Mouse (Mus musculus): Measurements from ENCODE around the gene AC124108.1. TPM values are rescaled to one million over a fixed set of nuclear protein-coding genes. Genes with fewer than 3 reads are reported as not detected.

Gene AC124108.1
- polyA plus RNA-seq, 1 experiment from 2014 or later, result 0.02 TPM

DNA sequence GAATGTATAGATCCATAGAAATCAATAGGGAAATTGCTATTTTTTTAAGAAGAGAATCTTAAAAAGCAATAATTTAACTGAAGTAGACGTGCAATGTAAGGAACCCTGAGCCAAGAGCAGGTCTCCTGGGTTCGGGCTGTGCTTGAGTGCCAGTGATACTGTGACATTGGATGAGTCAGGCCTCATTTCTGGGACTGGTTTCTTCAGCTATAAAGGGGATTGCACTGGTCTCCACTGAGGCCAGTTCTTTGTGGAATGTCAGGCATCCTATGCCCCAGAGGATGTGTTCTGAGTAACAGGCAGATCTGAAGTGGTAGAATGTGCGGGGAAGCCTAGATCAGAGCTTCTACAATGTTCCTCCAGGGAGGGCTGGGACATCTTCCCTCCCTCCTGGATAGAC is 15.6 kb downstream of the AC124108.1 start:
- ATAC-seq (ENCODE audit: low FRiP score, low TSS enrichment), result no peak
- DNase-seq (ENCODE audit: low spot score), result no peak
- Histone ChIP-seq H3K27ac (replicated peaks) (no peak overlapping the region), H3K4me1 (replicated peaks; ENCODE audit: control insufficient read depth, insufficient read depth) (0 out of 2 replicates have a peak, but pooled peaks cover 1% of the 10 kb centered on the region), H3K4me3 (ENCODE audit: low read depth, low read length) (no peak overlapping the region), H3K4me2 (replicated peaks; ENCODE audit: low read depth) (no peak overlapping the region), H3K36me3 (ENCODE audit: control insufficient read depth, insufficient read depth, low read length) (no peaks in the 10 kb centered on the region), H3K9ac (ENCODE audit: low read length) (no peak overlapping the region), H3K27me3 (ENCODE audit: control insufficient read depth, insufficient read depth, low read length) (no peaks in the 10 kb centered on the region), H3K9me3 (ENCODE audit: control insufficient read depth, low read length) (no peaks in the 10 kb centered on the region)
- no peak for TF ChIP-seq CTCF (IDR thresholded peaks at IDR 0.05; ENCODE audit: low read depth)
- no peak for TF ChIP-seq EP300 (optimal IDR thresholded peaks at IDR 0.05)
- WGBS, result 83% methylated on average over 3 of the region's 3 CpGs

DNA sequence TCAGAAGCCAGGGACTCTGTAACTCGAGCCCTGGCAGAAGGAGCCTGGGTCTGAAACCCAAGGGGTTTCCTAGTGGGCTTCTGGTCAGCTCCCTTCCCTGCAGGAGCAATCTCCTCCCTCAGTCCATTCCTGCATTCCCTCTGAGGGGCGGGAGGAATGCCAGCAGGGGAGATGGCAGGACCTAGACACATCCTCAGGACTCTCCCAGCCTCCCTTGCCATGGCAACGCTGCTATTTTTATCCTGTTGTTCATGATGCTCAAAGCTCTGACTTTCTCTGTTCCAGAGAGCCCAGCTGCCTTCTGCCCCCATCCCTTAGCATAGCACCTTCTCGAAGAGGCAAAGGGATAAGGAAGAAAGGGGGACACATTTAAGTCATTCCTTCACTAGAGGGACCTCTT is 16.9 kb downstream of the AC124108.1 start:
- TF ChIP-seq EP300 (optimal IDR thresholded peaks at IDR 0.05), result no peak
- no peak for TF ChIP-seq CTCF (IDR thresholded peaks at IDR 0.05; ENCODE audit: low read depth)
- H3K36me3 ChIP-seq (ENCODE audit: control insufficient read depth, insufficient read depth, low read length), result no peaks in the 10 kb centered on the region
- H3K27me3 ChIP-seq (ENCODE audit: control insufficient read depth, insufficient read depth, low read length), result no peaks in the 10 kb centered on the region
- 29% methylated on average over 4 of the region's 4 CpGs for WGBS
- no peak overlapping the region for H3K9ac ChIP-seq (ENCODE audit: low read length)
- no peak for ATAC-seq (ENCODE audit: low FRiP score, low TSS enrichment)
- H3K4me2 ChIP-seq (replicated peaks; ENCODE audit: low read depth), result no peak overlapping the region
- H3K4me3 ChIP-seq (ENCODE audit: low read depth, low read length), result no peak overlapping the region
- no peaks in the 10 kb centered on the region for H3K9me3 ChIP-seq (ENCODE audit: control insufficient read depth, low read length)
- DNase-seq (ENCODE audit: low spot score), result no peak
- H3K4me1 ChIP-seq (replicated peaks; ENCODE audit: control insufficient read depth, insufficient read depth), result peaks cover 5% of the 10 kb centered on the region; the same call in 1 of the 2 replicates
- H3K27ac ChIP-seq (replicated peaks), result no peak overlapping the region

- Histone ChIP-seq H3K27ac (replicated peaks) (no peak overlapping the region), H3K4me1 (replicated peaks; ENCODE audit: control insufficient read depth, insufficient read depth) (peaks cover 5% of the 10 kb centered on the region; the same call in 1 of the 2 replicates), H3K9ac (ENCODE audit: low read length) (no peak overlapping the region), H3K4me2 (replicated peaks; ENCODE audit: low read depth) (no peak overlapping the region), H3K9me3 (ENCODE audit: control insufficient read depth, low read length) (no peaks in the 10 kb centered on the region), H3K4me3 (ENCODE audit: low read depth, low read length) (no peak overlapping the region), H3K36me3 (ENCODE audit: control insufficient read depth, insufficient read depth, low read length) (no peaks in the 10 kb centered on the region), H3K27me3 (ENCODE audit: control insufficient read depth, insufficient read depth, low read length) (no peaks in the 10 kb centered on the region)
- WGBS, result 76% methylated on average over 10 of the region's 10 CpGs
- ATAC-seq (ENCODE audit: low FRiP score, low TSS enrichment) (no peak), DNase-seq (ENCODE audit: low spot score) (no peak)
- no peak for TF ChIP-seq EP300 (optimal IDR thresholded peaks at IDR 0.05)
- no peak for TF ChIP-seq CTCF (IDR thresholded peaks at IDR 0.05; ENCODE audit: low read depth)
These were observed 18.1 kb downstream of the AC124108.1 start for GRCm38 (mm10) chr1:132209400-132209799.

DNA sequence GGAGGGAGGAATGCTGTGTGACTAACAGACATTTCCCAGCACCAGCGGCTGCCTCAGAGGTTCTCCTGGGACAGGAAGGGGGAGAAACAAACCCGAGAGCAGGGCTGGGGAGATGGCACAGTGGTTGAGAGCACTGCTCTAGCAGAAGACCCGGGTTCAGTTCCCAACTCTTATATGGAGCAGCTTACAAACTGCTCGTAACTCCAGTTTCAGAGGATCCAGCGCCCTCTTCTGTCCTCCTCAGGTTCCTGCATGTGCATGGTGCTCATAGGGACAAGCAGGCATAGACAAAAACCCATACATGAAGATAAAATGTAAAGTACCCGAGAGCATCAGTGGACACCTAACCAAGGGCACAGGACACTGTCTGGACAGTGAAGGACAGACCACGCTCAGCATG is 19.7 kb downstream of the AC124108.1 start:
- Histone ChIP-seq H3K36me3 (ENCODE audit: control insufficient read depth, insufficient read depth, low read length) (no peaks in the 10 kb centered on the region), H3K27ac (replicated peaks) (no peak overlapping the region), H3K9me3 (ENCODE audit: control insufficient read depth, low read length) (no peaks in the 10 kb centered on the region), H3K27me3 (ENCODE audit: control insufficient read depth, insufficient read depth, low read length) (no peaks in the 10 kb centered on the region), H3K4me2 (replicated peaks; ENCODE audit: low read depth) (no peak overlapping the region), H3K4me3 (ENCODE audit: low read depth, low read length) (no peak overlapping the region), H3K9ac (ENCODE audit: low read length) (no peak overlapping the region), H3K4me1 (replicated peaks; ENCODE audit: control insufficient read depth, insufficient read depth) (peaks cover 5% of the 10 kb centered on the region; the same call in 1 of the 2 replicates)
- DNase-seq (ENCODE audit: low spot score) (peak; percentile 42), ATAC-seq (ENCODE audit: low FRiP score, low TSS enrichment) (no peak)
- TF ChIP-seq CTCF (IDR thresholded peaks at IDR 0.05; ENCODE audit: low read depth) (peak; percentile 75), EP300 (optimal IDR thresholded peaks at IDR 0.05) (no peak)
- WGBS, result 21% methylated on average over 7 of the region's 7 CpGs

- DNase-seq (ENCODE audit: low spot score) (no peak), ATAC-seq (ENCODE audit: low FRiP score, low TSS enrichment) (0 out of 2 replicates have a peak, but pooled peaks have one; percentile 8)
- Histone ChIP-seq H3K4me3 (ENCODE audit: low read depth, low read length) (peak overlapping the region; percentile 26; the same call in 1 of the 2 replicates), H3K36me3 (ENCODE audit: control insufficient read depth, insufficient read depth, low read length) (no peaks in the 10 kb centered on the region), H3K4me2 (replicated peaks; ENCODE audit: low read depth) (peak overlapping the region; percentile 46), H3K4me1 (replicated peaks; ENCODE audit: control insufficient read depth, insufficient read depth) (peaks cover 5% of the 10 kb centered on the region; the same call in 1 of the 2 replicates), H3K9me3 (ENCODE audit: control insufficient read depth, low read length) (no peaks in the 10 kb centered on the region), H3K27ac (replicated peaks) (no peak overlapping the region), H3K27me3 (ENCODE audit: control insufficient read depth, insufficient read depth, low read length) (no peaks in the 10 kb centered on the region), H3K9ac (ENCODE audit: low read length) (no peak overlapping the region)
- WGBS, result 35% methylated on average over 12 of the region's 12 CpGs
- TF ChIP-seq EP300 (optimal IDR thresholded peaks at IDR 0.05), result no peak
- no peak for TF ChIP-seq CTCF (IDR thresholded peaks at IDR 0.05; ENCODE audit: low read depth)
These were observed 20.4 kb downstream of the AC124108.1 start for GRCm38 (mm10) chr1:132211672-132212071.

- H3K4me2 ChIP-seq (replicated peaks; ENCODE audit: low read depth), result peak overlapping the region; percentile 46
- no peak overlapping the region for H3K27ac ChIP-seq (replicated peaks)
- H3K36me3 ChIP-seq (ENCODE audit: control insufficient read depth, insufficient read depth, low read length), result no peaks in the 10 kb centered on the region
- no peaks in the 10 kb centered on the region for H3K9me3 ChIP-seq (ENCODE audit: control insufficient read depth, low read length)
- peak; percentile 68; the same call in 1 of the 2 replicates for ATAC-seq (ENCODE audit: low FRiP score, low TSS enrichment)
- 3% methylated on average over 20 of the region's 20 CpGs for WGBS
- DNase-seq (ENCODE audit: low spot score), result peak; percentile 55
- TF ChIP-seq CTCF (IDR thresholded peaks at IDR 0.05; ENCODE audit: low read depth) (peak; percentile 87), EP300 (optimal IDR thresholded peaks at IDR 0.05) (no peak)
- H3K4me3 ChIP-seq (ENCODE audit: low read depth, low read length), result peak overlapping the region; percentile 26; the same call in 1 of the 2 replicates
- no peaks in the 10 kb centered on the region for H3K27me3 ChIP-seq (ENCODE audit: control insufficient read depth, insufficient read depth, low read length)
- peaks cover 5% of the 10 kb centered on the region; the same call in 1 of the 2 replicates for H3K4me1 ChIP-seq (replicated peaks; ENCODE audit: control insufficient read depth, insufficient read depth)
- H3K9ac ChIP-seq (ENCODE audit: low read length), result no peak overlapping the region; the same call in 1 of the 2 replicates
These were observed 21.0 kb downstream of the AC124108.1 start for GRCm38 (mm10) chr1:132212218-132212617.

Data from stomach, postnatal 0 days (tissue).